Mouse (Mus musculus) thymus, adult 2 months (tissue): ENCODE results near the gene Tead3.

Source experiments
- CTCF ChIP-seq: fragments of 200-500 bp; IDR thresholded peaks from 2 replicates; pipeline ENCODE4 v1.5.1; 2012; ENCODE audit warnings: mild to moderate bottlenecking, control low read depth, low read length, moderate library complexity, borderline replicate concordance; ENCODE audit not compliant: control insufficient read depth, poor library complexity, insufficient read depth; ENCODE audit errors: extremely low read depth
- POLR2A ChIP-seq: fragments of 200-500 bp; IDR thresholded peaks from 2 replicates; pipeline ENCODE4 v1.6.1; 2012; ENCODE audit warnings: mild to moderate bottlenecking, low read length, control low read depth, moderate library complexity; ENCODE audit not compliant: control insufficient read depth, poor library complexity, insufficient read depth; ENCODE audit errors: extremely low read depth

DNA sequence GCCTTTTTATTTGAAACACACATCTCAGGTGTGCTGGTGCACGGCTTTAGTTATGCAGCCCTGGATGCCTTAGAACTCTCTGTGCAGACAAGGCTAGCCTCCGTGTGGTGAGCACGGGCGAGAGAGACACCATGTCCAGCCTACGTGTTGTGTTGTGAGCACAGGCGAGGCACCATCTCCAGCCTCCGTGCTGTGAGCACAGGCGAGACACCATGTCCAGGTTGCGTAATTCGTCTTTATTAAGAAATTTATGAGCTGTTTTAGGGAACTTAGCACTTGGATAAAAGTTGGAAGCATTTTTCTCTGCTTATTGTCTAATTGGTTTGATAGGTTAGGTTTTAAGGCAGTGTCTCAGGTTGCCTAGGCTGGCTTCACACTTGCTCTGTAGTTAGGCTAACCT is 67.4 kb downstream of the Tead3 start:
- TF ChIP-seq CTCF (no peak), POLR2A (no peak)
